Mouse (Mus musculus): ENCODE results near the gene Kdm5b. TPM values are rescaled to one million over a fixed set of nuclear protein-coding genes. Genes with fewer than 3 reads are reported as not detected.
"Not testable (repeated sequence)": the region's sequence is repeated elsewhere in the genome, so short reads cannot be mapped to it uniquely, and the experiment has no call there.

Gene Kdm5b
- 98.7 and 99.6 TPM in 2 replicates for polyA plus RNA-seq (2014; fragmentation: Nextera tagmentation; extraction: Ambion mirVana)

DNA sequence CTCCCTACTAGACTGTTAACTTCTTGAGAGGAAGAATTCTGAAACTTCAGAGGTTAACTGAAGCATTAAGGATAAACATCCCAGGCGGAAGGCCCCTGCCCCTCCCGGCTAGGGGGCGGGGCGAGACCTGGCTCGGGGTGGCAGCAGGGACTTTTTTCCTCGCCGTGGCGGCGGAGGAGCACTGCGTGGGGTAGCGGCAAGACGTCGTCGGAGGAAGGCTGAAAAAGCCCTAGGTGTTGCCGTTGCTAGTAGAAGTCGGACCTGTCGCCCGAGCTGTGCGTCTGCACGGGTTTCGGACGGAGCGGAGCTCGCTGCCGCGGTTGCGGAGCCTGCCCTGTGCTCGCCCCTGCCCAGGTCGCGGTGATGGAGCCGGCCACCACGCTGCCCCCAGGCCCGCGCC is at the start of gene Kdm5b:
Kdm5b (plus strand) TSS at position 196 of the 400 bp plus-strand sequence.
- 0% methylated on average over 34 of the region's 34 CpGs for WGBS
- H3K4me3 ChIP-seq (ENCODE audit: low read depth, low read length): peak within 1 kb of the TSS; percentile 100
- no peaks in the 10 kb centered on the region for H3K27me3 ChIP-seq (ENCODE audit: control insufficient read depth, insufficient read depth, low read length)
- ATAC-seq (ENCODE audit: insufficient read depth, low FRiP score, low TSS enrichment) (0 out of 2 replicates have a peak, but pooled peaks have one; percentile 14), DNase-seq (ENCODE audit: low spot score) (peak; percentile 88)
- H3K4me1 ChIP-seq (ENCODE audit: control insufficient read depth, insufficient read depth, low read length): peaks cover 13% of the 10 kb centered on the region
- no peaks in the 10 kb centered on the region for H3K36me3 ChIP-seq (ENCODE audit: control insufficient read depth, insufficient read depth, low read length)
- H3K9ac ChIP-seq (ENCODE audit: low read length): peak within 1 kb of the TSS; percentile 99
- H3K9me3 ChIP-seq (ENCODE audit: control insufficient read depth, low read length): no peaks in the 10 kb centered on the region
- peak within 1 kb of the TSS; percentile 56 for H3K4me2 ChIP-seq (ENCODE audit: low read depth)
- peak within 1 kb of the TSS; percentile 91 for H3K27ac ChIP-seq (ENCODE audit: low read depth, low read length)

DNA sequence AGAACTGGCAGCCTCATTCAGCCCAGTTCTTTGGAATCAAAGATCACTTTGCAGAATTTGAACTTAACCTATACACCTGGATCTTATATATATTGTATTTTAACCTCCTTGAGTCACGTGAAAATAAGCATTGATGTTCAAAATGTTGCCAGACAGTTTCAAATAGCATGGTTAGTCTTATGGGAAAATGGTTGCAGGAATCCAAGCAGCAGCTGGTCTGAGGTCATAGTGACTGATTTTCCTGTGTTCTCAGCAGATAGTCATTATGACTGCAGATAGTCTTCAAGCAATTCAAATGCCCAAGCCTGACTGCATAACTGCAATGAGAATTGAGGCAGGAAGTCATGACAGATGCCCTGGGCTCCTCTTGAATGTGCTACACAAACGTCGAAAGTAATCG is 47.8 kb upstream of the Kdm5b start:
- H3K27me3 ChIP-seq (ENCODE audit: control insufficient read depth, insufficient read depth, low read length): peaks cover 15% of the 10 kb centered on the region
- 79% methylated on average over 4 of the region's 4 CpGs for WGBS
- H3K36me3 ChIP-seq (ENCODE audit: control insufficient read depth, insufficient read depth, low read length): no peaks in the 10 kb centered on the region
- no peak overlapping the region for H3K27ac ChIP-seq (ENCODE audit: low read depth, low read length)
- no peak overlapping the region for H3K4me2 ChIP-seq (ENCODE audit: low read depth)
- H3K4me3 ChIP-seq (ENCODE audit: low read depth, low read length): no peak overlapping the region
- no peak for ATAC-seq (ENCODE audit: insufficient read depth, low FRiP score, low TSS enrichment)
- H3K4me1 ChIP-seq (ENCODE audit: control insufficient read depth, insufficient read depth, low read length): peaks cover 9% of the 10 kb centered on the region
- no peak overlapping the region for H3K9ac ChIP-seq (ENCODE audit: low read length)
- no peak for DNase-seq (ENCODE audit: low spot score)
- H3K9me3 ChIP-seq (ENCODE audit: control insufficient read depth, low read length): no peaks in the 10 kb centered on the region

DNA sequence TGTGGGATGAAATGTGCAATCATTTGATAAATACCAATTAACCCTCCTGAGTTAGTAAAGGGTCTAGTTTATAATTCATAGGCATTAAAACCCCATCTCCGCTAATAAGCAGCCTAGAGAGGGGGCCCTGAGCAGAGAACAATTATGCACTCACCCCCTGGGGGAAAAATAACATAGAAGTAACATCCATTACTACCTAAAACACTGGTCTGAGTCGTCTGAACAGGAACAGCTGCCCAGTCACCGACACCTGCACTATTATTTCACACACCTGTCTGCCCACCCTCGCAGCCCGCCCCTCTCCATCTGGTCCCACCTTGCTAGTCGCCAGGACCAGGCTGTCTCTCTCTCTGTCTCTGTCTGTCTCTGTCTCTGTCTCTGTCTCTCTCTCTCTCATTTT is 47.4 kb upstream of the Kdm5b start:
- no peak for ATAC-seq (ENCODE audit: insufficient read depth, low FRiP score, low TSS enrichment)
- H3K4me3 ChIP-seq (ENCODE audit: low read depth, low read length): no peak overlapping the region

DNA sequence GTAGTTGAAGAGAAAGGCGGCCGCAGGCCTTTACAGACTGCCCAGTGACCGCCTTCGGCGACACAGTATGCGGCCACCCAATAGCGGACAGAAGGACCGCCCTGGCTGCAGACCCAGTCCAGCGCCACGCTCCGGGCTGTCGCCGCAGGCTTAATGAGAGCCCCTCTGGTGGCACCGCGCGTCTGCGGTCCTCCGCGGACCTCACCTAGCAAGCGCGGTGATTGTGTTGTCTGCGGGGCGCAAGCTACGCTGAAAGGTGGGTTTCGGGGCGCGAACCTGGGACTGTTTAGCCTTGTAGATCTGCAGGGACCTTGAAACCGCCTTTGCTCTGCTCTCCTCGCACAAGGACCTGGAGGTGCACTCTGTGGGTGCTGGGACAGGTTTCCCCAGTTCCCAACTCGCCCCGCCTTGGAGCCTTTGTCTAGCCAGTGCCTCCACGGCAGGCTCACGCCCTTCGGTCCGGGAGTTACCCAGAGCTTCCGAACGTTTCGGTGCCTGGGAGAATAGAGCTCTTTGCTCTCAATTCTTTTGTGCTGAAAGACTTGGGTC is 46.6 kb upstream of the Kdm5b start:
- Histone ChIP-seq H3K9me3 (ENCODE audit: control insufficient read depth, low read length) (no peaks in the 10 kb centered on the region), H3K36me3 (ENCODE audit: control insufficient read depth, insufficient read depth, low read length) (no peaks in the 10 kb centered on the region), H3K27me3 (ENCODE audit: control insufficient read depth, insufficient read depth, low read length) (peaks cover 15% of the 10 kb centered on the region), H3K9ac (ENCODE audit: low read length) (peak overlapping the region; percentile 50), H3K27ac (ENCODE audit: low read depth, low read length) (no peak overlapping the region), H3K4me1 (ENCODE audit: control insufficient read depth, insufficient read depth, low read length) (peaks cover 9% of the 10 kb centered on the region), H3K4me3 (ENCODE audit: low read depth, low read length) (peak overlapping the region; percentile 31), H3K4me2 (ENCODE audit: low read depth) (peak overlapping the region; percentile 69)
- 2% methylated on average over 38 of the region's 38 CpGs for WGBS
- peak; percentile 51 for DNase-seq (ENCODE audit: low spot score)
- ATAC-seq (ENCODE audit: insufficient read depth, low FRiP score, low TSS enrichment): no peak

More for the DNA sequence above, 47.4 kb upstream of the Kdm5b start:
- Histone ChIP-seq H3K4me1 (ENCODE audit: control insufficient read depth, insufficient read depth, low read length) (peaks cover 9% of the 10 kb centered on the region), H3K4me2 (ENCODE audit: low read depth) (no peak overlapping the region), H3K27me3 (ENCODE audit: control insufficient read depth, insufficient read depth, low read length) (peaks cover 15% of the 10 kb centered on the region), H3K9me3 (ENCODE audit: control insufficient read depth, low read length) (no peaks in the 10 kb centered on the region), H3K27ac (ENCODE audit: low read depth, low read length) (no peak overlapping the region), H3K36me3 (ENCODE audit: control insufficient read depth, insufficient read depth, low read length) (no peaks in the 10 kb centered on the region), H3K9ac (ENCODE audit: low read length) (no peak overlapping the region)
- no peak for DNase-seq (ENCODE audit: low spot score)
- 51% methylated on average over 6 of the region's 6 CpGs for whole genome bisulfite sequencing

DNA sequence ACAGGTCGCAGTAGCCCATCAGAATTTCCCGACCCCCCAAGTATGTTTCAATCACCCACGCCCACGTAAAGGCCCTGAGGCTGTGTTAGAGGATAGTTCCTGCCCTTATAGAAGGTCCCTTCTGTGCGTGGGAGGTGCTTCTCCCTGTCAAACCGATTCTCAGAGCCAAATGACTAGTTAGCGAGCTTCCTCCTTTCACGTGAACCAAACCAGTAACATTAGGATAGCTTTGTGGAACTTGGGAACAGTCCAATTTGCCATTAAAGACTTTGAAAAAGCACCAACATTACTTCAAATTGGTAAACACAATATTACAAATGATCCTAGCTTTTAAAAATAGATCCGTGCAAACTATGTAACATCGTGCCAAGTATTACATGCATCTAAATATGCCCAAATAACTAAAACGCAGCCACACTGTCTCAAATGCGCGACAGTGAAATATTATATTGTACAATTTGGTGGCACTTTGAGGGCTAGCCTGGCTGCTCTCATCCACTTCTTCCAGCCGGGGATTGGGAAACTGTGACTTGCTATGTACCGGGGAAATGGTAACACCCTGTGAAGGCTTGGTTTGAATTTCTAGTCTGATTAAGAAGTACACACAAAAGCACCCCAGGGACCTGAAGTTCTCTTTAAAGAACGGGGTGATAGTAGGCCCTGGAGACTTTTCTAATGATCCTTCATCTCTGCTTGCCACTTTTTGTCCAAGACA is 45.9 kb upstream of the Kdm5b start:
- no peaks in the 10 kb centered on the region for H3K9me3 ChIP-seq (ENCODE audit: control insufficient read depth, low read length)
- no peak overlapping the region for H3K27ac ChIP-seq (ENCODE audit: low read depth, low read length)
- H3K9ac ChIP-seq (ENCODE audit: low read length): no peak overlapping the region
- no peak for DNase-seq (ENCODE audit: low spot score)
- H3K27me3 ChIP-seq (ENCODE audit: control insufficient read depth, insufficient read depth, low read length): peaks cover 15% of the 10 kb centered on the region
- peak overlapping the region; percentile 31 for H3K4me3 ChIP-seq (ENCODE audit: low read depth, low read length)
- WGBS: 47% methylated on average over 16 of the region's 16 CpGs
- peak overlapping the region; percentile 69 for H3K4me2 ChIP-seq (ENCODE audit: low read depth)
- no peaks in the 10 kb centered on the region for H3K36me3 ChIP-seq (ENCODE audit: control insufficient read depth, insufficient read depth, low read length)
- no peak for ATAC-seq (ENCODE audit: insufficient read depth, low FRiP score, low TSS enrichment)
- peaks cover 9% of the 10 kb centered on the region for H3K4me1 ChIP-seq (ENCODE audit: control insufficient read depth, insufficient read depth, low read length)

DNA sequence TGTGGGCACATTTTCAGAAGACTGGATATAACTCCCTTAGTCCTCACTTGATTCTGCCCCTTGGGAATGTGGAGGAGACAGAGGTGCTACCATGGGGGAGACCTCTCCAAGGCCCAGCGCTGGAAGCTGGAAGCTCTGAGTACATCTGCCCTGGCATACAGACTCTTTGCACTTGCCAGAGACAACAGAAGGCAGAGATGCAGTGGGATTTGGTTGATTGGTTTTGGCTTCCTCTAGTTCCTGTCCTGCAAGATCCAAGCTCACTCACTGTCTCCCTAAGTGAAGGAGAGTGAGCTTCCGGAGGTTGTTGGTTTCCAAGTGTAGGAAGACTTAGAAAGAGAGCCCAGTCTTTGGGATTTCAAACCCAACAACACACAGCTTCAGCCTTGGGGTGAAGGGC is 44.1 kb upstream of the Kdm5b start:
- WGBS: 68% methylated on average over 2 of the region's 2 CpGs
- Histone ChIP-seq H3K4me1 (ENCODE audit: control insufficient read depth, insufficient read depth, low read length) (peaks cover 9% of the 10 kb centered on the region), H3K4me2 (ENCODE audit: low read depth) (no peak overlapping the region), H3K9me3 (ENCODE audit: control insufficient read depth, low read length) (no peaks in the 10 kb centered on the region), H3K27me3 (ENCODE audit: control insufficient read depth, insufficient read depth, low read length) (peaks cover 15% of the 10 kb centered on the region), H3K36me3 (ENCODE audit: control insufficient read depth, insufficient read depth, low read length) (no peaks in the 10 kb centered on the region), H3K9ac (ENCODE audit: low read length) (no peak overlapping the region), H3K27ac (ENCODE audit: low read depth, low read length) (no peak overlapping the region), H3K4me3 (ENCODE audit: low read depth, low read length) (no peak overlapping the region)
- DNase-seq (ENCODE audit: low spot score) (no peak), ATAC-seq (ENCODE audit: insufficient read depth, low FRiP score, low TSS enrichment) (no peak)

DNA sequence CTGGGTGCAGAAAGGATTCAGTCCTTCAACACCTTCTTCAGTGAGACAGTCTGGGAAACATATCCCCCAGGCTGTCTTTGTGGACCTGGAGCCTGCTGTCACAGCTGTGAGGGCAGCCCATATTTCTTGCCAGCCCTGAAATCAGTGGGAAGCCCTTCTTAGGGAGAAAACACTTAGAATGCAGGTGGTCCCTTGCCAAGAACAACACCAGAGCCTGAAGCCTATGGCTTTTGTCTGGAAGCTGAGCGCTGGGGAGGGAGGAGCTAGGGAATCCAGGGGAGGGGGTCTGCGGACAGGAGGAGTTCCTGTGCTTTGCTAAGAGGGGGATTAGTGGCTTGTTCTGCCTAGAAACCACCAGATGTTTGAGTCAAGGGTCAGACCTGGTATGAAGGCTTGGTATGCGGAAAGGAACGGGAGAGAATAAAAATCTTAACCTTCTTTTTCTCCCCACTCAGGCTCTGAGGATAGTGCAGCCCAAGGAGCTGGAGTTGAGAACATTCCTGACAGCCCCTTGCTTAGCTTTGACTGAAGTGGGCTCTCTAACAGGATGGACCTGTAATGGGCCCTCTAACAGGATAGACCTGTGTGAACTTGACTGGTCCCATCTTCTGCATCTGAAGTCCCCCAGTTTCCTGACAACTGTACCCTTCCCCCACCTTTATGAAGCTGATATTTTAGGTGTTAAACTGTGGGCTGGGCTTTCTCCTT is 43.3 kb upstream of the Kdm5b start:
- DNase-seq (ENCODE audit: low spot score) (peak; percentile 60), ATAC-seq (ENCODE audit: insufficient read depth, low FRiP score, low TSS enrichment) (no peak)
- H3K27me3 ChIP-seq (ENCODE audit: control insufficient read depth, insufficient read depth, low read length): peaks cover 15% of the 10 kb centered on the region
- no peaks in the 10 kb centered on the region for H3K36me3 ChIP-seq (ENCODE audit: control insufficient read depth, insufficient read depth, low read length)
- no peaks in the 10 kb centered on the region for H3K9me3 ChIP-seq (ENCODE audit: control insufficient read depth, low read length)
- 24% methylated on average over 4 of the region's 4 CpGs for WGBS
- H3K9ac ChIP-seq (ENCODE audit: low read length): no peak overlapping the region
- H3K4me1 ChIP-seq (ENCODE audit: control insufficient read depth, insufficient read depth, low read length): peaks cover 9% of the 10 kb centered on the region
- H3K4me2 ChIP-seq (ENCODE audit: low read depth): no peak overlapping the region
- no peak overlapping the region for H3K4me3 ChIP-seq (ENCODE audit: low read depth, low read length)
- H3K27ac ChIP-seq (ENCODE audit: low read depth, low read length): no peak overlapping the region

DNA sequence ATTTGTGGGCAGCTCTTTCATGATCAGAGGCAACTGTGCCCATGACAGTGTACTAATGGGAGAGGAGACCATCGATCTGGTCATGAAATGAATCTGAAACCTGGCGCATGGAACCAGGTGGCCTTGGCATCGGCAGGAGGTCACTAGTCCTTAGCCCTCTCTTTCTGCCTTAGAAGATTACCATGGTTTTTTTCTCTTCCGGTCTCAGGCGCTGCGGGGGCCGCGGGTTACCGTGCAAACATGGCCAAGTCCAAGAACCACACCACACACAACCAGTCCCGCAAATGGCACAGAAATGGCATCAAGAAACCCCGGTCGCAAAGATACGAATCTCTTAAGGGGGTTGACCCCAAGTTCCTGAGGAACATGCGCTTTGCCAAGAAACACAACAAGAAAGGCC is 42.1 kb upstream of the Kdm5b start:
- H3K27me3 ChIP-seq (ENCODE audit: control insufficient read depth, insufficient read depth, low read length): peaks cover 13% of the 10 kb centered on the region
- DNase-seq (ENCODE audit: low spot score); H3K9me3 ChIP-seq (ENCODE audit: control insufficient read depth, low read length); H3K4me3 ChIP-seq (ENCODE audit: low read depth, low read length); H3K4me2 ChIP-seq (ENCODE audit: low read depth); ATAC-seq (ENCODE audit: insufficient read depth, low FRiP score, low TSS enrichment); H3K27ac ChIP-seq (ENCODE audit: low read depth, low read length); H3K4me1 ChIP-seq (ENCODE audit: control insufficient read depth, insufficient read depth, low read length); H3K36me3 ChIP-seq (ENCODE audit: control insufficient read depth, insufficient read depth, low read length); H3K9ac ChIP-seq (ENCODE audit: low read length): not testable (repeated sequence)
- 92% methylated on average over 14 of the region's 14 CpGs for WGBS
